Mouse (Mus musculus) kidney, postnatal 10 days (tissue): ENCODE measurements around the gene Tnnt2.

Source experiments
- DNase-seq: peaks from one replicate; pipeline ENCODE4 v3.0.0; 2021; ENCODE audit warnings: mixed read lengths

Tnnt2 gene

DNA sequence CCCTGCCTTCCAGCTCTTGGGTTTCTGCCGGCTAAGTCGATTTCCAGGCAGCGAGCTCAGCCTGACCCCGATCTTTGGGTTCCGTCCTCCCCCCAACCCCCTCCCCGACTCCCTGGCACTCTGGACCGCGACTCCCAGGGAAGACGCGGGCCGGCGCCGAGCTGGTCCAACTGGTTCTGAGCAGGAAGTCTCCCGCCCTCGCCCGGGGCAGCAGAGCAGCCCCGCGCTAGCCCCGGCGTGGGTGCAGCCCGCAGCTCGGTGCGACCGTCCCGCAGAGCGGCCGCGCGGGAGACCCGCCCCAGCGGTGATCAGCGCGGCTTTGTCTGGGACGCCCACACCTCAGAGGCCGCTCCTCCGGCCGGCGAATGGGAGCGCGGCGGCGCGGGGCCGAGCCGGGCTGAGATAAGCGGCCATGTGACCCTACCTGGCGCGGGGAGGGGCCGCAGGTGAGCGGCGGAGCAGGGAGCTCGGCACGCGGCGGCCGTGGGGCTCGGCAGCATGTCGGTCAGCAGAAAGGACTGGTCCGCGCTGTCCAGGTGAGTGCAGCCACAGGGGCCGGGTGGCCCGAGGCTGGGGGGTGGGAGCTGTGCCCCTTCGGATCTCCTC, 17.6 kb upstream of the Tnnt2 start, which contains the start of gene Lad1:
Gene Lad1 (plus strand): TSS at position 118 of the 606 bp plus-strand sequence.
- DNase-seq = peak; percentile 78

DNA sequence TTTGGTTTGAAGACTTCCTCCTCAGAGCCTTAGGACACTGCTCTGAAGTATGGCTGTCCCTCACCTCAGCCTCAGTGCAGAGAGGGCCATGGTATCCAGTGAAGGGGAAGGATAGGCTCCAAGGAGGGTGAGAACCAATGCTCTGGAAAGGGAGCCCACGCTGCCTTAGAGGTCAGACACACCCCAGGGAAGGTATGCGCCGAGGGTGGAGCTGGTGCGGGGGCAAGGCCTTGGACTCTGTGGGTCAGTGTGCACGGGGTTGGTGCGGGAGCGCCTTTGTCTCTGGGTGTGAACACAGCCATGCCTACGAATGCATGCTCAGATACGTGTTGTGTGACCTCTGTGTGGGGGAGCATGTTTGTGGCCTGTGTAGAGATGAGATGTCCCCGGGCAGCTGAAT, 16.1 kb upstream of the Tnnt2 start:
- peak; percentile 28 for DNase-seq

DNA sequence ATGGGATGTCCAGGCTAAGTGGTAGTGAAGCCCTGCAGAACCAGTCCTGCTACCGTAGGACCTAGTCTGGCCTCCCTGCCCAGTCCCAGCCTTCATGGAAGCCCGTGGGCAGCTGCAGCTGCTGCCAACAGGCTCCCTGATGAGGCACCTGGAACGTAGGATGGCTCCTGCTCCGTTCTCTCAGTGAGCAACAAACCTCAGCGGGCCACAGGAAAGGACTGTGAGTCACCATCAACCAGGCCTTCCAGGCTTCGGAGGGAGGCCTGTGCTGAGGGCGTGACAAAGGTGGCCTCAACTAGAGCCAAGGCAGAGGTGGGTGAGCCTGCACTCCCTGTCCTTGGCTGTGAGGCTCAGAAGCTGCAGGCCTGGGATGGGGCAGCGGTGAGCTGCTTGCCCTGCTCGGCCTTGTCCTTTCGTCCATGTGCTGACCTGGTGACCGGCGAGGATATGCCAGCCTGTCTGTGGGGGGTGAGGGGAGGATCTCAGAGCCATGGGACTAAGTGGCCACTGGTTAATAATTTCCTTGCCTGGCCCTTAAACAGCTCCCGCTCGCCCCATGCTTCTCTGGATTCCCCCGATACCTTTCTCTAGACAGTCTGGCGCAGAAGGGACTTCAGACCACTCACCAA, 15.3 kb upstream of the Tnnt2 start:
- peak; percentile 72 for DNase-seq

DNA sequence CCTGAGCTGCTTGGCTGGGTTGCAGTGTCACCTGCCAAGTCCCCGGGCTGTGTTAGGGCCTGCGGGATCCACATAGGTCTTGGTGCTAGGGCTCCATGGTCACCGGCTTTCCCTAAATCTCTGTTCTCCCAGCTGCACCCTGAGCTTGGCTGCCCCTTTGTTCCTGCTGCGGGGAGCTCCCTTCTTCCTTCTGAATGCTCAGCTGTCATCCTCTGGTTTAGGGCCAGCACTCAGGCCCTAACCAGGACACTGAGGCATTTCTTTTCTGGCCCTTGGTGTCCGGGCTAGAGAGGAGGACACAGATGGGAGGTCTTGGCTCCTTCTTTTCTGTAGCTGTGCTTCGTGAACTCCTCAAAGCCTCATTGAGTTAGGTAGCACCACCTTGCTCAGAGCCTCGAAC, 14.4 kb upstream of the Tnnt2 start:
- DNase-seq = no peak

DNA sequence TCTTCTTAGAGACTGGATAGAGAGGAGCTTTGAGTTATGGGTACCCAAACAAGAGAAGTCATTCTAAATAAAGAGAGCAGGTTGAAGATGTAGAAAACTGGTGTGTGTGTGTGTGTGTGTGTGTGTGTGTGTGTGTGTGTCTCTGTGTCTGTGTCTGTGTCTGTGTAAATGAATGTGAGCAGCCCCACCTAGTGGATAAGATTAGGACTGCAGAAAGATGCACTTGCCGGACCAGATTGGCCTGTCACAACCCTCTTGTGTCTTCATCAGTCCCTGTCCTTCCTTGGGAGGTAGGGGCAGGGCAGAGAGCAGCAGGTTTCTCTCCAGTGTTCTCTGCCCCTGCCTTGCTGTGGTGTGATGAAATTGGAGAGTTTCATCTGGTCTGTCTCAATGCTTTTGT, 7.2 kb upstream of the Tnnt2 start:
- DNase-seq = peak; percentile 56

DNA sequence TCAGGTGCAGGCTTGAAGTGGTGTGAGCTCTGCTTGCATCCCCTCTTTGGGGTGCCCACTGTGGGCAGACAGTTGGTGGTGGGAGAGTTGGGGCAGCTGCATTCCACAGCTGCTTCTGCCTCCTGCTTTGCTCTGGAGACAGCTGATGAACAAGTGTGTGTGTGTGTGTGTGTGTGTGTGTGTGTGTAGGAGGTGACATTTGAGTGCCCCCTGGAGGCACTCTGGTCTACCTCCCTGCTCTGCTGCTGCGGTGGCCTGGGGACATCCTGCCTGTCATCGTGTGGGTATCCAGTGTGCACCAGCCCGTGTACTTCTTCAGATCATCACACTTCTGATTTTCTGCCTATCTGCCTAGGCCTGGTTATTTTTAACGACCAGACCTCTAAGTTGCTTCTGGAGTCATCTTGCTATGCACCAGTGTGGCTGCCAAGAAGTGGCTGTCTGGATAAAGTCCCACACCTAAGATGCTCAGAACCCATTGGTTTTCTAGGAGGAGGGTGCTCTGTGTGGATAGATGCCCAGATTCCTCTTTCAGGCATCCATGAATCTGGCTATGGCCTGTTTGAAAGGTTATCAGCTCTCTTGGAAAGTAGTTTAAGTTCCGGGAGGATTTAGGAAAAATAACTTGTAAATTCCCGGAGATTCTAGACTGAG, 1.8 kb upstream of the Tnnt2 start:
- DNase-seq = no peak

DNA sequence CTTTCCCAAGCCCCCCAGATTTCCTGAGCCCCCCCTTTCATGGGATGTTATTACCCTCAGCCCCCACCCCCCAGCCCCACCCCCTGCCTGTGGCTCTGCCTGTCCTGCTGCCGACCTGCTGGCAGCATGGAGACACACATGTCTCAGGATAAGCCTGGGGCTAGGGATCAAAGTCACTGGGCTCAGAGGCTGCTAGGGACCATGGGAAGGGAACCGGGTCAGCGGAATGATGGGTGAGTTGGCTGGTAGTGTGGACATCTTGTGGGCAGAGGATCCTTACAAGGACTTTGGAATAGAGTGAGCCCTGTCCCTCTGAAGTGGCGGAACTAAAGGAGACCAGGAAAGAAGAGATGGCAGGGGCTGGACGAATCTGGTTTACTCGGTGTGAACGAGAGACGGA, 1.2 kb upstream of the Tnnt2 start:
- no peak for DNase-seq

DNA sequence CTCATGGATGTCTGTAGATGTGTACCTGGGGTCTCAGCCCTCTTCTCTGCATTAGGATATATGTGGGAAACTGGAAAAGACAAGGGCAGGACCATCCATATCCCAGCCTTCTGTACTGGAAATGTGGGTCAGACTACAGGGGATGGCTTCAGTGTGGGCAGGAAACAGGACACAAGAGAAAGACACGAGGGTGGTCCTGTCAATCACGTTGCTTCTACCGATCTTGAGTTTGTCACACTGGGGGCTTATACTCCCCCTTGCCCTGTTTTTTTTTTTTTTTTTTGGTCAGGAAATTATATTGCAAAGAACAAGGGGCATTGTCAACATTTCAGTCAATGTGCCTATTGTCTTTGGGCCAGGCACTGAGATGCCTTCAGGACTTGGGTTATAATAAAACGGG, 2.5 kb downstream of the Tnnt2 start:
- no peak for DNase-seq

DNA sequence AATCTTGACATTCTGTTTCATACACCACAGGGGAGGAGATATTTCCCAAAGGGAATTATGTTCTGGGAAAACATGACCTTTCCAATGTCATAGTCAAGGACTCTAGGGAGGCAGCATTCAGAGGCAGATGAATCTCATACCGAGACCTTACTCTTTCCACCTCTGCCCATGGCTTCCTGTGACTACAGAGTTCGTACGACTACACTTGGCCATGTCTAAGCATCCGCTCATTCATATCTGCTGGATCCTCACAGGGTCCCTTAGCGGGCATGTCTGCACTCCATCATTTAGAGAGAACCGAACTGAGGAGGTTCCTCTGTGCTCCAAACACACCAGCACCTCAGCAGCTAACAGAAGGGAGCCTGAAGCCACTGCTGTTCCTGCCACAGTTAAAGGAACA, 2.9 kb downstream of the Tnnt2 start:
- no peak for DNase-seq

DNA sequence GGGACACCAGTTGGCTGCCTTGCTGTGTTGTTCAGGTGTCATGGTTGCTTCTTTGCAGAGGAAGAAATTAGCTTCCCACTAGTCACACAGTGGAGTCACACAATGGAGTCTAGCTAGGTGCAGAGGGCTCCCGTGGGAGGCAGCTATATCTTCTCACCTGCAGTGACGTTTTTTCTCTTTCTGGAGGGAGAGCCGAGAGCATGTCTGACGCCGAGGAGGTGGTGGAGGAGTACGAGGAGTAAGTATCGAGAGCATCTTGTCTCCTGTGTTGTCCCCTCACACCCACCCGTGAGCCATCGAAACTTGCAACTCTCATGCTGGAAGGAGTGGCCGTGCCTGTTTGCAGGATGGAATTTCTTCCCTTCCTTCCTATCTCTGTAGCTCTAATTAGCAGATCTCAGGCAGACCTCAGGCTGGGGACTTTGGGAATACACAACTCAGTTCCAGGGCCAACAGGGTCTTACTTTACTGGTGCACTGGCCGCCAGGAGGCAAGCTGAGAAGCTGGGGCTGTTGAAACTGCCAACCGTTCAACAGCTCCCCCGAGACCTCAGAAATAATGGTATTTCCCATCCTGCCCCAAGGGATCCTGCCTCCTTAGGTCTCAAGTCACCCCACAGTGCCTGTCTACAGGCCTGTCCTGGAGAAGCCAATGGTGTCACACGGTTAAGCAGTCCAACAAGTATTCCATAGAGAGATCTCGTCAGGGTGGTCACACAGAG, 4.7 kb downstream of the Tnnt2 start:
- DNase-seq = no peak

DNA sequence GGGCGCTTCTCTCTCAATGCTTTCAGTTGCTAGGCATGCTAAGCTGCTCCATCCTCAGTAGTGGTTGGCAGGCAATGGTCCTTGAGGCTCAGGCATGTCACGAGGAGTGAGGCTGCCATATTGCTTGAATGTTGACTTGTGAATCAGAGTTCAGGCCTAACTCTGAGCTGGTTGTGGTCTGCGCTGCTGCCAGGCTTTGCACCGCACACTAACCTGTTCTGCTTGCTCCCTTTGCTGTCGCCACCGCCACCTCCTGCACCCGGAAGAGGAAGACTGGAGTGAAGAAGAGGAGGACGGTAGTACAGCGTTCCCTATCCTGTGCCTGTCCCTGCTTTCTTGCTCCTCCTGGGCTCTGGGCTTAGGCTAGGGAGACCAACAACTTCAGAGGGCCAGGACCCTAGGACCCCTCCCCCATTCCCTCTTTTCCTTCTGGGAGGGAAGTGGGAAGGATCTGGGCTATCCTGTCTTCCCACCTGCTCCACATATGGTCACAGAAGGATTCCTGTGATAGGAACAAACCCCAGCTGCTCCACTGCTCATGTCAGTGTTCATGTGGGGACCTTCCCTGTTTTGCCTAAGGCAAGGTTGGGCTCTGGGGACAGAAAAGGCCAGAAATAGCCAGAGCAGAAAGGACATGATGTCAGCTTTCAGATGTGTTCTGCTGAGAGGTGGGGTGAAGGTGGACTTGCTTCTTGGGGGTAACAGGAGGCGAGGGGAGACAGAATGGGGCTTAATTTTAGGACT, 7.5 kb downstream of the Tnnt2 start:
- DNase-seq = no peak

DNA sequence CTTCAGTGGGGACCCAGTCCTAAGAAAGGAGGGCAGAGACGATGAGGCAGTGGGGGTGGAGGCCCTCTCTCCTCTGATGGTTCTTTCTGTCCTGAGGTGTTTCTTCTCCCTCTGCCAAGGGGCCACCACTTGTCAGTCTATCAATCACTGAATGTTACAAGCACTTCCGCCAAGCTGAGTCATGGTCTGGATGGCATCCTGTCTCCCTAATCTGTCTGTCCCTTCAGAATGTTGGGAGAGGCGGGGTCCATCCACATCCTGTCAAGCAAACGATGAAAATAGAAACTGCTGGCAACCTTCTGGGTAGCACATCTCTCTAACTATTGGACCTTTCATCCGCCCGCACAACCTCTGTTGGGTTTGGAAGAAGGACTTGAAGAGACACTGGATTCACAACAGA, 8.3 kb downstream of the Tnnt2 start:
- DNase-seq = no peak

DNA sequence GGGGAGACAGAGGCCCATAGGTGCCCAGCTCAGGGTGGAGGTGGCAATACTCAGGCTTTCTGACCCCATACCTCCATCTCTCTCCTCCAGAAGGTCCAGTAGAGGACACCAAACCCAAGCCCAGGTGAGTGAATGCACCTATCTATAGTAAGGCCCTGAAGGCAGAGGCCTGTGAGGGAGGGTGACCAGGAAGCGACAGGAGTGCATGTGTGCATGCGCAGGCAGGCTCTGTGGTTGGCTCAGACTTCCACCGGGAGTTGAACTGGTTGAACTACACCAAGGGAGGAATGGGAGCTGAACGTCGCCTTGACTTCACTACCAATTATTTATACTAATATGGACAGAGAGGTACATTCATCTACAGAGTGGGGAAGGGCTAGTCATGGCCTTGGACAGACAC, 10.5 kb downstream of the Tnnt2 start:
- DNase-seq = no peak

DNA sequence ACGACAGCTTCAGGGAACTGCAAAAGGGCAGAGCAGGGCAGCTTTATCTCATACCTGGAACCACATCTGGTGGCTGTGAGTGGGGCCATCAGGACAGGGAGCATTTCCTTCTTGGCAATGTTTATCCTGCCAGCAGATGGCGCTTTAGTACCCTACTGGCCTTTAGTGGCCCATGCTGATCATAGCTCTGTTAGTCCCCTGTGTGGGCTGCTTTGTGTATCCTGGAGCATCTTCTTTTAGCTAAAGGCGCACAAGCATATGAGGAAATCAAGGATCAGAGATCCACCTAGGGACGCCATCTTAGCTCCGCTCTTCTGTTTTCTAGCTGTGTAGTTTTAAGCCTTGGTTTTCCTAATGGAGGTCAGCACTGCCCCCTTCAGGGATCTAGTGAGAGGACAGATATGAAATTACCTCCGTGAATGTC, 11.0 kb downstream of the Tnnt2 start:
- peak; percentile 64 for DNase-seq

DNA sequence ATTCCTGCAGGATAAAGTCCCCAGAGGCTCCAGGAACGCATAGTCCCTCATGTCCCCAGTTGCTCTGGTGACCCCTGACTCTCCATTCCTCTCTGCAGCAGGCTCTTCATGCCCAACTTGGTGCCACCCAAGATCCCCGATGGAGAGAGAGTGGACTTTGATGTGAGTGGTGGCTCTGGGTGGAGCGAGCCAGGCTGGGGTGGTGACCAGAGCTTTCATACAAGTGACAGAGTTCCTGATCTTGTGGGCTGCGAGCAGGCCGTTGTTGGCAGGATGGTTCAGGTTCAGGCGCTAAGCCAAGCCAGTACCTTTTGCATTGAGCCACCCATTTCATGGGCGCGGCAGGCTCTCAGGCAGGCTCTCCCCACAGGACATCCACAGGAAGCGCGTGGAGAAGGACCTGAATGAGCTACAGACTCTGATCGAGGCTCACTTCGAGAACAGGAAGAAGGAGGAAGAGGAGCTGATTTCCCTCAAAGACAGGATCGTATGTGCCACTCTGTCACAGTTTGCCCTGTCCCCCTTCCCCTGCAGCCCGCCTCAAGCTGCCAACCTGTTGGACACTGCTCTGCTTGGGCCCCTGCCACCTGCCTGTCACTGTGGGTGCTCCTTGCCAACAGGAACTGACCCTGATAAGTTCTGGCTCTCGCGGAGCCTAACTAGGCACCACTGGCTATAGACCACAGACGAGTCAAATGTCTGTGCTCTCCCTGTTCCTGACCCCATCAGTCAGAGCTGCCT, 11.6 kb downstream of the Tnnt2 start:
- no peak for DNase-seq

DNA sequence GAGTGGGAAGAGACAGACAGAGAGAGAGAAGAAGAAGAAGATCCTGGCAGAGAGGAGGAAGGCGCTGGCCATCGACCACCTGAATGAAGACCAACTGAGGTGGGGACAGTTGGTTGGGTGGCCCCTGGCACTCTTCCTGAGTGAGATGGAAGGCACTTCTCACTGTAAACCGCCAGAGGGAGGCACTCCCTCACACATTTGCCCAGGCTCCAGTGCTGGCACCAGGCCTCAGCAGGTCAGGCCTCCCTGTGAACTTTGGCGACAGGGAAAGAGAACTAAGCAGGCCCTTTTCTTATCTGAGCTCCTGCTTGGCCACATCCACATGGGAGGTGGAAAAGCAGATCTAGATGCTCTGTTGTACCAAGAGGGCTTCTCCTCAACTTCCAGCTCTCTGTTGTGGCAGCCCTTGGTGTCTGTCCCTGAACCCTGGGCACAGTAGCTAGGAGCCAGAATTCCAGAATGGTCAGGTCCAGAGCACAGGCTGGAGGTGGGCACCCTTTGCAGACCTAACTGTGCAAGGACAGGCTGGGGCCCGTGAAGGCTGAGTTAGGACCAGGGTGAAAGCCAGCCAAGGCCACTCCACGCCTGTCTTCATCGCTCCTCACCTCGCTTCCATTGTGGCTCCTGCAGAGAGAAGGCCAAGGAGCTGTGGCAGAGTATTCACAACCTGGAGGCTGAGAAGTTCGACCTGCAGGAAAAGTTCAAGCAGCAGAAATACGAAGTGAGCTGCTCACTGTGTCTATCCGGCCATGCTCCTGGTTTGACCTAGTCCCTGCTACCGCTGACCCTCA, 14.8 kb downstream of the Tnnt2 start:
- DNase-seq = peak; percentile 67

DNA sequence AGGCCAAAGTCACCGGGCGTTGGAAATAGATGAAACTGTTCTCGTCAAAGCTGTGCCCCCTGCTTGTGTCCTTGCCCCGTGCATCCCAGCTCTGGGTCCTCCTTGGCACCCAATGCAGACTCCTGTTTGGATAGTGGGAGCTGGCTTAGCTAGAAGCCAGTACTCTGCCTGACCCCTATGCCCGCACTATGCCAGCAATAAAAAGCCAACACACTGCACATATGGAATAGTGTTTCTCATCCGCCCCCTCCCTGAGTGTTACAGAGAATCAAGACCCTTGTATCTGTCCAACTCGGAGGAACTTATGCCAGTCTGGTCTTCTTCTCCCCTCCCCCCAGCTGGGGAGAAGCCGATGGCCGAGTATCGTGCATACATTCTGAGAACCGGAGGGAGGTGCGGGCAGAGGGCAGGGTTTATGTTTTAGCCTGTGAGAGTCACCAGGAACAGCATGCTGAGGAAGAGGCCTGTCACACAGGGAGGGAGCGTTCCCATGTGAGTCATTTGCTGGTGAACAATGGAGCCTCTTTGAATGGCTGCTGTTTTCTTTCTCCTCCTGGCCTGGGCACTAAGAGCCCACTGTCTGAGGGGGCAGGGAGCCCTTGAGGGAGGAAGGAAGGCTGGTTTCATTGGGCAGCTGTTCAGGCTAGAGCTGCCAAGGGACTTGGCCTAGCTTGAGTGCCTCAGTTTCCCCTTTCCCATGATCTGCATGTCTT, 16.0 kb downstream of the Tnnt2 start:
- no peak for DNase-seq

DNA sequence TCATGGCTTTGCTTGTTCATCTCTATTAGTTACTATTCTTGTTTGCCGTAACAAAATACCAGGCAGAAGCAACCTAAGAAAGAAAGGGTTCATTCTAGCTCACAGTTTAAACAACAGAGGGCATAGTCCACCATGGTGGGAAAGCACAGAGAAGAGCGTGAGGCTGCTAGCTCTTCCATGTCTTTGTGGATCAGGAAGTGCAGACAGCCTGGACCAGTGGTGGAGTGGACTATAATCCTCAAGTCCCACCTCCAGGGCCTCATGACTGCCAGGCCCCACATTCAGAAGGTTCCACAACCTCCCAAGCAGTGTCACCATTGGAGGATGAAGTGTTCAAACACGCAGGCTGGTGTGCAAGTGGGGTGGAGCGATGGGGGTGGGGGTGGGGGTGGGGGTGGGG, 17.0 kb downstream of the Tnnt2 start:
- DNase-seq = no peak

DNA sequence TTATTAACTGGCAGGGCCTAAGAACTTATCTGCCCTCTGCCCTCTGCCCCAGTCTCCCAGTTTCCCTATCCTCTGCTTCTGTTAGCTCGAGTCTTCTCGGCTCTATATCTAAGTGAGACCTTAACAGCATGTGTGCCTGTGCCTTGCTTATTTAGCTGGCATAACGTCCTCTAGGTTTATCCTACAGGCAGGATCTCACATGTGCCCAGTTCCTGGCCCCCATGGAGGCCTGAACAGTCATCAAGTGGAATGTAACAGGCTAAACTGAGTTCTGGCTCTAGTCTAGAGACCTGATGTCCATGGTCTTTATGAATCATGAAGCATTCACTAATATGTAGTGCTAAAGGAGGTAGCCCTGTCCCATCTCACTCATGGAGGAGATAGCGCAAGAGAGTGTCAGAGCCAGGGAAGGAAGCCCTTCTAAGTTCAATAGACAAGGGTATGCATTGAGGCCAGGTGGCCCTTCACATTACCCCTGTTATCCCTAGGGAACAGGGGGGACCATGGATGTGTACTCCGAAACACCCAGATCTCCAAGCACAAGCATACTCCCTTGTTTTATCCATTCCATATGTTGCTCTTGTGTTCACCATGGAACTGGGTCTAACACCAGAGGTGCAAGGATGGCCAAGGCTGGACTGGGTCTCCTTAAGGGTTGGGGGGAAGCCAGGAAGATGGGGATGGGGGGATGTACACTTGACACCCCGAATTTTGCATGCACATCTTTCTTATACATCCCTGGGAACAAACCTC, 18.6 kb downstream of the Tnnt2 start:
- no peak for DNase-seq

DNA sequence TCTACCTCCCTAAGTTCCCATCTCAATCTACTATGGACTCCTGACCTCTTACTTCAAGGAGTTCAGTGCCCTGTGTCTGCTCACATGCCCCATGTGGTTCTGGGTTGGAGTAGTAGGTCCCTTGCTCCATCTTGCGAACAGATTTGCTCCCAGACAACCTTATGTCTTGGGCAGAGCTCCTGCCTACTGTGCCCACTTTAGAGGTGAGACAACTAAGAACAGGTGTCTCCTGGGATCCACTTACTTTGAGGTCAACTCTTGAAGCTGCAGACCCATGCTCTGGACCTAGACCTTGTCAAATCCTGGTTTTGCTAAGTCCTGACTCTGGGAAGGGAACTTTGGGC, 19.2 kb downstream of the Tnnt2 start:
- DNase-seq = no peak
